Mouse (Mus musculus): ENCODE results near the gene Cspg5.

- TF ChIP-seq TCF12 (IDR thresholded peaks at IDR 0.05; ENCODE audit: insufficient read depth, poor library complexity, severe bottlenecking): no peak
- TF ChIP-seq POLR2A (IDR thresholded peaks at IDR 0.05; ENCODE audit: insufficient read length, low read depth): no peak
- no peak for TF ChIP-seq USF1 (IDR thresholded peaks at IDR 0.05; ENCODE audit: low read depth)
- TF ChIP-seq MYOG (IDR thresholded peaks at IDR 0.05; ENCODE audit: control insufficient read depth in 1 of 3, insufficient read depth in 1 of 3, insufficient read length in 2 of 3, low read depth in 2 of 3): no peak
- TF ChIP-seq TCF3 (IDR thresholded peaks at IDR 0.05; ENCODE audit: insufficient read length, low read depth): no peak
These were observed 15.5 kb downstream of the Cspg5 start for GRCm38 (mm10) chr9:110259118-110259517.

All from myocyte (in vitro differentiated cells).